Mouse (Mus musculus): ENCODE results near the gene Ppif.

DNA sequence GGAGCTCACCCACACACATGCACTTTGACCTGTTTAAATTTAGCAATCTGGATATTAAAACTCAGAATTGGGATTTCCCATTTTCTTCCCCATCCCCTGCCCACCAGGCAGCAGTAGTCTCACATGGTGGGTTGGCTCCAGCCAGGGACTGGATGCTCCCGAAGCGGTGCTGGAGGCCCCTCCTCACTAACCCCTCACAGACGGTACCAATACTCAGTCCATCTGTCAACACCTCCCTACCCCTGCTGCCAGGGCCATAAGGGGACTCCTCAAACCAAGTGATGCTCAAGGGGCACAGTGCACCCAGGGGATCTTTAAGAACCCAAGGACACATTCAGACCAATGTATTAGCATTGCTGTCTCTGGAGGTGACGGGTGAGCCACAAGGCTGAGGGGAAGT, 16.7 kb downstream of the Ppif start:
- TF ChIP-seq CTCF (IDR thresholded peaks at IDR 0.05; ENCODE audit: insufficient read depth, low read depth, low read length): no peak
- no peak for TF ChIP-seq POLR2A (IDR thresholded peaks at IDR 0.05; ENCODE audit: insufficient read depth, low read depth, low read length)
